ENCODE assay signal across 11 mouse cellular contexts in genomic region chr19:32555257-32555656, GRCm38 (mm10). TPM values are rescaled to one million over a fixed set of nuclear protein-coding genes. Genes with fewer than 3 reads are reported as not detected.
DNase-seq lines count a peak whose midpoint lies in the region; ATAC-seq lines count a peak whose summit lies in the region.
"Had no signal": no experiment of that assay in that cellular context is flagged by ENCODE, and none has a peak within 500 bp of the region (broad histone marks: within the 10 kb centered on the region; RNA-seq: fewer than 3 reads in every experiment).

No protein-coding gene starts in this region.

- no peaks in the 10 kb centered on the region for H3K4me1 ChIP-seq in heart, embryonic 11.5 days (ENCODE audit: control insufficient read depth, insufficient read depth, low read length)
- H3K4me1 ChIP-seq in hindbrain, embryonic 16.5 days (ENCODE audit: control insufficient read depth, insufficient read depth, low read depth, low read length), result no peaks in the 10 kb centered on the region
- H3K4me1 ChIP-seq in neural tube, embryonic 15.5 days, result no peaks in the 10 kb centered on the region
- no peaks in the 10 kb centered on the region for H3K4me1 ChIP-seq in kidney, embryonic 15.5 days

- 35% methylated on average over 3 of the region's 3 CpGs for WGBS in heart, embryonic 11.5 days (ENCODE audit: insufficient replicate concordance)
- WGBS in hindbrain, embryonic 16.5 days, result 22% methylated on average over 3 of the region's 3 CpGs
- 29% methylated on average over 3 of the region's 3 CpGs for WGBS in neural tube, embryonic 15.5 days
- WGBS in kidney, embryonic 15.5 days, result 40% methylated on average over 3 of the region's 3 CpGs

- no peaks in the 10 kb centered on the region for H3K36me3 ChIP-seq in heart, embryonic 11.5 days (ENCODE audit: control insufficient read depth, insufficient read depth, low read length)
- no peaks in the 10 kb centered on the region for H3K36me3 ChIP-seq in hindbrain, embryonic 16.5 days (ENCODE audit: control insufficient read depth, insufficient read depth, low read length)
- no peaks in the 10 kb centered on the region for H3K36me3 ChIP-seq in neural tube, embryonic 15.5 days
- no peaks in the 10 kb centered on the region for H3K36me3 ChIP-seq in kidney, embryonic 15.5 days
- H3K36me3 ChIP-seq: liver, embryonic 13.5 days had no signal

- ATAC-seq in heart, embryonic 11.5 days (replicated peaks; ENCODE audit: insufficient number of reproducible peaks, low FRiP score, low TSS enrichment), result no peak
- ATAC-seq in hindbrain, embryonic 16.5 days, result peak; percentile 83
- peak; percentile 24; the same call in 1 of the 2 replicates for ATAC-seq in neural tube, embryonic 15.5 days (ENCODE audit: low FRiP score)
- ATAC-seq in kidney, embryonic 15.5 days (replicated peaks; ENCODE audit: low FRiP score), result no peak
- ATAC-seq: intestine, embryonic 16.5 days had no signal

- no peak for DNase-seq in heart, postnatal 14 days
- DNase-seq in right cerebral cortex, postnatal 10 days (ENCODE audit: low spot score in 2 of 2), result peak; percentile 57 to 66
- no peak for DNase-seq in right cerebral cortex, postnatal 14 days
- DNase-seq in adrenal gland, adult (ENCODE audit: inconsistent age in 2 of 2, low spot score in 1 of 2), result no peak
- DNase-seq: gastrocnemius, postnatal 36 days; liver, embryonic 13.5 days had no signal

- H3K9ac ChIP-seq in heart, embryonic 11.5 days (ENCODE audit: low read depth, low read length), result no peak overlapping the region
- H3K9ac ChIP-seq in hindbrain, embryonic 16.5 days (ENCODE audit: low read depth, low read length), result no peak overlapping the region
- H3K9ac ChIP-seq in neural tube, embryonic 15.5 days (replicated peaks), result no peak overlapping the region
- no peak overlapping the region for H3K9ac ChIP-seq in kidney, embryonic 15.5 days
- H3K9ac ChIP-seq: liver, embryonic 13.5 days had no signal

- H3K27me3 ChIP-seq in heart, embryonic 11.5 days (ENCODE audit: control insufficient read depth, insufficient read depth, low read length), result no peaks in the 10 kb centered on the region
- H3K27me3 ChIP-seq in hindbrain, embryonic 16.5 days (replicated peaks; ENCODE audit: control insufficient read depth, insufficient read depth, low read length), result no peaks in the 10 kb centered on the region
- H3K27me3 ChIP-seq in neural tube, embryonic 15.5 days (replicated peaks), result no peaks in the 10 kb centered on the region
- H3K27me3 ChIP-seq in kidney, embryonic 15.5 days, result no peaks in the 10 kb centered on the region
- H3K27me3 ChIP-seq: liver, embryonic 13.5 days had no signal

- 0 out of 2 replicates have a peak overlapping the region, but pooled peaks have one; percentile 29 for H3K27ac ChIP-seq in heart, embryonic 11.5 days (ENCODE audit: low read depth, low read length)
- H3K27ac ChIP-seq in hindbrain, embryonic 16.5 days (ENCODE audit: low read depth, low read length), result no peak overlapping the region
- no peak overlapping the region for H3K27ac ChIP-seq in neural tube, embryonic 15.5 days (replicated peaks)
- H3K27ac ChIP-seq in kidney, embryonic 15.5 days, result no peak overlapping the region
- H3K27ac ChIP-seq: liver, embryonic 13.5 days had no signal

- intact Hi-C loops in heart, postnatal 14 days (cut with DNase I), result no loop called here

- no peak overlapping the region for H3K4me3 ChIP-seq in heart, embryonic 11.5 days (ENCODE audit: low read depth, low read length)
- H3K4me3 ChIP-seq in hindbrain, embryonic 16.5 days (ENCODE audit: low read length), result no peak overlapping the region
- no peak overlapping the region for H3K4me3 ChIP-seq in neural tube, embryonic 15.5 days (replicated peaks)
- H3K4me3 ChIP-seq in kidney, embryonic 15.5 days (replicated peaks), result no peak overlapping the region
- H3K4me3 ChIP-seq: liver, embryonic 13.5 days had no signal

- no peaks in the 10 kb centered on the region for H3K9me3 ChIP-seq in heart, embryonic 11.5 days (replicated peaks; ENCODE audit: control insufficient read depth, low read length)
- no peaks in the 10 kb centered on the region for H3K9me3 ChIP-seq in hindbrain, embryonic 16.5 days (ENCODE audit: control insufficient read depth, low read length)
- no peaks in the 10 kb centered on the region for H3K9me3 ChIP-seq in neural tube, embryonic 15.5 days (replicated peaks)
- H3K9me3 ChIP-seq in kidney, embryonic 15.5 days (replicated peaks), result no peaks in the 10 kb centered on the region
- H3K9me3 ChIP-seq: liver, embryonic 13.5 days had no signal

- H3K4me2 ChIP-seq in heart, embryonic 11.5 days, result no peak overlapping the region
- H3K4me2 ChIP-seq in hindbrain, embryonic 16.5 days (ENCODE audit: low read length), result no peak overlapping the region
- H3K4me2 ChIP-seq in neural tube, embryonic 15.5 days, result no peak overlapping the region
- H3K4me2 ChIP-seq in kidney, embryonic 15.5 days, result no peak overlapping the region
- H3K4me2 ChIP-seq: liver, embryonic 13.5 days had no signal

RNA-seq across cellular contexts. Expression of gene Papss2, which starts 40.3 kb away (rescaled TPM):
- 28.1 and 33.6 TPM in 2 replicates for polyA plus RNA-seq in heart, embryonic 11.5 days (2014; fragmentation: Nextera tagmentation; extraction: Ambion mirVana)
- total RNA-seq in heart, postnatal 14 days (2021), result 10 to 100 TPM; 15.6 to 18.7 TPM
- polyA plus RNA-seq in hindbrain, embryonic 16.5 days (2015; fragmentation: Nextera tagmentation; extraction: Ambion mirVana), result 1.7 and 2.3 TPM in 2 replicates
- polyA plus RNA-seq in neural tube, embryonic 15.5 days (2015; fragmentation: Nextera tagmentation; extraction: Ambion mirVana), result 1.7 and 1.9 TPM in 2 replicates
- polyA plus RNA-seq in kidney, embryonic 15.5 days (2015; fragmentation: Nextera tagmentation; extraction: Ambion mirVana), result 17.2 and 17.6 TPM in 2 replicates

Comparison
In these comparisons a context has a peak if more than half of its experiments do, and no peak if none do; other contexts are left out.
1. DNase-seq: peak in right cerebral cortex, postnatal 10 days (2 of 2); none in heart, postnatal 14 days (0 of 2), right cerebral cortex, postnatal 14 days (single experiment) and adrenal gland, adult (0 of 2).
2. ATAC-seq: peak in hindbrain, embryonic 16.5 days (single experiment) and neural tube, embryonic 15.5 days (single experiment); none in heart, embryonic 11.5 days (single experiment) and kidney, embryonic 15.5 days (single experiment).